Mouse (Mus musculus): ENCODE data around the gene 4921504E06Rik. TPM values are rescaled to one million over a fixed set of nuclear protein-coding genes. Genes with fewer than 3 reads are reported as not detected.

4921504E06Rik gene
- polyA plus RNA-seq, 1 experiment from 2014 or later: not detected

- Histone ChIP-seq H3K4me1 (ENCODE audit: control insufficient read depth, insufficient read depth, low read length) (no peaks in the 10 kb centered on the region), H3K27me3 (ENCODE audit: control insufficient read depth, insufficient read depth, low read length) (peaks cover 69% of the 10 kb centered on the region), H3K4me2 (ENCODE audit: low read depth, low read length) (no peak overlapping the region), H3K4me3 (ENCODE audit: low read depth, low read length) (no peak overlapping the region), H3K9me3 (ENCODE audit: control insufficient read depth, low read length) (no peaks in the 10 kb centered on the region), H3K27ac (ENCODE audit: low read depth, low read length) (no peak overlapping the region), H3K9ac (replicated peaks; ENCODE audit: low read depth, low read length) (no peak overlapping the region), H3K36me3 (ENCODE audit: control insufficient read depth, insufficient read depth, low read length) (no peaks in the 10 kb centered on the region)
- ATAC-seq (ENCODE audit: low read depth): peak; percentile 56; the same call in 1 of the 2 replicates
- WGBS: 8% methylated on average over 10 of the region's 10 CpGs
These were observed 97.7 kb downstream of the 4921504E06Rik start for GRCm38 (mm10) chr2:19455857-19456482.

GRCm38 (mm10) chr2:19455228-19455627, 98.5 kb downstream of the 4921504E06Rik start:
- no peak overlapping the region for H3K27ac ChIP-seq (ENCODE audit: low read depth, low read length)
- no peak for ATAC-seq (ENCODE audit: low read depth)
- no peaks in the 10 kb centered on the region for H3K36me3 ChIP-seq (ENCODE audit: control insufficient read depth, insufficient read depth, low read length)
- no peak overlapping the region for H3K4me3 ChIP-seq (ENCODE audit: low read depth, low read length)
- peaks cover 74% of the 10 kb centered on the region for H3K27me3 ChIP-seq (ENCODE audit: control insufficient read depth, insufficient read depth, low read length)
- WGBS: under 1% methylated on average over 5 of the region's 5 CpGs
- H3K4me1 ChIP-seq (ENCODE audit: control insufficient read depth, insufficient read depth, low read length): no peaks in the 10 kb centered on the region
- H3K4me2 ChIP-seq (ENCODE audit: low read depth, low read length): no peak overlapping the region
- no peak overlapping the region for H3K9ac ChIP-seq (replicated peaks; ENCODE audit: low read depth, low read length)
- H3K9me3 ChIP-seq (ENCODE audit: control insufficient read depth, low read length): no peaks in the 10 kb centered on the region

GRCm38 (mm10) chr2:19452531-19453055, 101.1 kb downstream of the 4921504E06Rik start:
- H3K27ac ChIP-seq (ENCODE audit: low read depth, low read length): no peak overlapping the region
- H3K9ac ChIP-seq (replicated peaks; ENCODE audit: low read depth, low read length): no peak overlapping the region
- H3K36me3 ChIP-seq (ENCODE audit: control insufficient read depth, insufficient read depth, low read length): no peaks in the 10 kb centered on the region
- ATAC-seq (ENCODE audit: low read depth): no peak
- WGBS: under 1% methylated on average over 19 of the region's 19 CpGs
- H3K4me1 ChIP-seq (ENCODE audit: control insufficient read depth, insufficient read depth, low read length): no peaks in the 10 kb centered on the region
- H3K4me3 ChIP-seq (ENCODE audit: low read depth, low read length): no peak overlapping the region
- H3K27me3 ChIP-seq (ENCODE audit: control insufficient read depth, insufficient read depth, low read length): peaks cover 87% of the 10 kb centered on the region
- H3K4me2 ChIP-seq (ENCODE audit: low read depth, low read length): no peak overlapping the region
- H3K9me3 ChIP-seq (ENCODE audit: control insufficient read depth, low read length): no peaks in the 10 kb centered on the region

- ATAC-seq (ENCODE audit: low read depth): no peak
- no peak overlapping the region for H3K4me3 ChIP-seq (ENCODE audit: low read depth, low read length)
- H3K4me2 ChIP-seq (ENCODE audit: low read depth, low read length): no peak overlapping the region
- H3K9me3 ChIP-seq (ENCODE audit: control insufficient read depth, low read length): no peaks in the 10 kb centered on the region
- H3K4me1 ChIP-seq (ENCODE audit: control insufficient read depth, insufficient read depth, low read length): peaks cover 8% of the 10 kb centered on the region
- H3K27me3 ChIP-seq (ENCODE audit: control insufficient read depth, insufficient read depth, low read length): peaks cover 88% of the 10 kb centered on the region
- H3K36me3 ChIP-seq (ENCODE audit: control insufficient read depth, insufficient read depth, low read length): no peaks in the 10 kb centered on the region
- H3K27ac ChIP-seq (ENCODE audit: low read depth, low read length): no peak overlapping the region
- 13% methylated on average over 4 of the region's 4 CpGs for WGBS
- H3K9ac ChIP-seq (replicated peaks; ENCODE audit: low read depth, low read length): no peak overlapping the region
These were observed 104.4 kb downstream of the 4921504E06Rik start for GRCm38 (mm10) chr2:19449308-19449707.

GRCm38 (mm10) chr2:19448042-19448700, 105.5 kb downstream of the 4921504E06Rik start:
- H3K9me3 ChIP-seq (ENCODE audit: control insufficient read depth, low read length): no peaks in the 10 kb centered on the region

GRCm38 (mm10) chr2:19446746-19447145, 107.0 kb downstream of the 4921504E06Rik start:
- 2% methylated on average over 7 of the region's 7 CpGs for WGBS
- Histone ChIP-seq H3K36me3 (ENCODE audit: control insufficient read depth, insufficient read depth, low read length) (no peaks in the 10 kb centered on the region), H3K9ac (replicated peaks; ENCODE audit: low read depth, low read length) (no peak overlapping the region), H3K4me2 (ENCODE audit: low read depth, low read length) (no peak overlapping the region), H3K9me3 (ENCODE audit: control insufficient read depth, low read length) (no peaks in the 10 kb centered on the region), H3K27me3 (ENCODE audit: control insufficient read depth, insufficient read depth, low read length) (peaks cover 84% of the 10 kb centered on the region), H3K27ac (ENCODE audit: low read depth, low read length) (no peak overlapping the region), H3K4me1 (ENCODE audit: control insufficient read depth, insufficient read depth, low read length) (peaks cover 8% of the 10 kb centered on the region), H3K4me3 (ENCODE audit: low read depth, low read length) (no peak overlapping the region)
- ATAC-seq (ENCODE audit: low read depth): no peak

More at GRCm38 (mm10) chr2:19448042-19448700, 105.5 kb downstream of the 4921504E06Rik start:
- Histone ChIP-seq H3K9ac (replicated peaks; ENCODE audit: low read depth, low read length) (no peak overlapping the region), H3K27me3 (ENCODE audit: control insufficient read depth, insufficient read depth, low read length) (peaks cover 85% of the 10 kb centered on the region), H3K4me3 (ENCODE audit: low read depth, low read length) (peak overlapping the region; percentile 7; the same call in 1 of the 2 replicates), H3K36me3 (ENCODE audit: control insufficient read depth, insufficient read depth, low read length) (no peaks in the 10 kb centered on the region), H3K27ac (ENCODE audit: low read depth, low read length) (no peak overlapping the region), H3K4me2 (ENCODE audit: low read depth, low read length) (peak overlapping the region; percentile 29; the same call in 1 of the 2 replicates), H3K4me1 (ENCODE audit: control insufficient read depth, insufficient read depth, low read length) (peaks cover 8% of the 10 kb centered on the region)
- peak; percentile 47; the same call in 1 of the 2 replicates for ATAC-seq (ENCODE audit: low read depth)
- WGBS: 1% methylated on average over 31 of the region's 31 CpGs

GRCm38 (mm10) chr2:19445871-19446501, 107.7 kb downstream of the 4921504E06Rik start:
- Histone ChIP-seq H3K9ac (replicated peaks; ENCODE audit: low read depth, low read length) (peak overlapping the region; percentile 28; the same call in 1 of the 2 replicates), H3K36me3 (ENCODE audit: control insufficient read depth, insufficient read depth, low read length) (no peaks in the 10 kb centered on the region)
- ATAC-seq (ENCODE audit: low read depth): peak; percentile 38

GRCm38 (mm10) chr2:19444931-19445831, 108.5 kb downstream of the 4921504E06Rik start, which contains the start of gene Ptf1a:
TSS of gene Ptf1a (plus strand) at chr2:19445663.
- H3K4me2 ChIP-seq (ENCODE audit: low read depth, low read length): peak within 1 kb of the TSS; percentile 64
- peaks cover 8% of the 10 kb centered on the region for H3K4me1 ChIP-seq (ENCODE audit: control insufficient read depth, insufficient read depth, low read length)
- 2% methylated on average over 44 of the region's 53 CpGs for WGBS
- no peaks in the 10 kb centered on the region for H3K9me3 ChIP-seq (ENCODE audit: control insufficient read depth, low read length)
- H3K27ac ChIP-seq (ENCODE audit: low read depth, low read length): no peak within 1 kb of the TSS
- H3K36me3 ChIP-seq (ENCODE audit: control insufficient read depth, insufficient read depth, low read length): no peaks in the 10 kb centered on the region
- H3K9ac ChIP-seq (replicated peaks; ENCODE audit: low read depth, low read length): peak within 1 kb of the TSS; percentile 28; the same call in 1 of the 2 replicates
- peak within 1 kb of the TSS; percentile 33 for H3K4me3 ChIP-seq (ENCODE audit: low read depth, low read length)
- H3K27me3 ChIP-seq (ENCODE audit: control insufficient read depth, insufficient read depth, low read length): peaks cover 78% of the 10 kb centered on the region
- peak; percentile 68 for ATAC-seq (ENCODE audit: low read depth)

More at GRCm38 (mm10) chr2:19445871-19446501, 107.7 kb downstream of the 4921504E06Rik start:
- H3K4me1 ChIP-seq (ENCODE audit: control insufficient read depth, insufficient read depth, low read length): peaks cover 8% of the 10 kb centered on the region
- H3K9me3 ChIP-seq (ENCODE audit: control insufficient read depth, low read length): no peaks in the 10 kb centered on the region
- no peak overlapping the region for H3K27ac ChIP-seq (ENCODE audit: low read depth, low read length)
- WGBS: under 1% methylated on average over 67 of the region's 67 CpGs
- peaks cover 84% of the 10 kb centered on the region for H3K27me3 ChIP-seq (ENCODE audit: control insufficient read depth, insufficient read depth, low read length)
- peak overlapping the region; percentile 33 for H3K4me3 ChIP-seq (ENCODE audit: low read depth, low read length)
- H3K4me2 ChIP-seq (ENCODE audit: low read depth, low read length): peak overlapping the region; percentile 64
